Mouse (Mus musculus): ENCODE measurements around the gene Anks1.

Gene Anks1

GRCm38 (mm10) chr17:27997212-27997611, 88.1 kb downstream of the Anks1 start:
- peak; percentile 82 for DNase-seq (ENCODE audit: low read depth)

- DNase-seq (ENCODE audit: low read depth), result peak; percentile 39
Observed at GRCm38 (mm10) chr17:27999683-28000273, 90.7 kb downstream of the Anks1 start.

GRCm38 (mm10) chr17:28000389-28000788, 91.3 kb downstream of the Anks1 start:
- no peak for DNase-seq (ENCODE audit: low read depth)

GRCm38 (mm10) chr17:28000851-28001250, 91.7 kb downstream of the Anks1 start:
- no peak for DNase-seq (ENCODE audit: low read depth)

- DNase-seq (ENCODE audit: low read depth), result no peak
Observed at GRCm38 (mm10) chr17:28005393-28005792, 96.3 kb downstream of the Anks1 start.

GRCm38 (mm10) chr17:28006208-28006607, 97.1 kb downstream of the Anks1 start:
- DNase-seq (ENCODE audit: low read depth), result no peak

- no peak for DNase-seq (ENCODE audit: low read depth)
Observed at GRCm38 (mm10) chr17:28006611-28007010, 97.5 kb downstream of the Anks1 start.

- DNase-seq (ENCODE audit: low read depth), result peak; percentile 72
Observed at GRCm38 (mm10) chr17:28007179-28007811, 98.2 kb downstream of the Anks1 start.

GRCm38 (mm10) chr17:28007857-28008564, 98.9 kb downstream of the Anks1 start:
- DNase-seq (ENCODE audit: low read depth), result peak; percentile 61

GRCm38 (mm10) chr17:28008565-28008981, 99.5 kb downstream of the Anks1 start:
- DNase-seq (ENCODE audit: low read depth), result no peak

GRCm38 (mm10) chr17:28009066-28009715, 100.1 kb downstream of the Anks1 start:
- no peak for DNase-seq (ENCODE audit: low read depth)

GRCm38 (mm10) chr17:28009716-28010114, 100.6 kb downstream of the Anks1 start:
- no peak for DNase-seq (ENCODE audit: low read depth)

GRCm38 (mm10) chr17:28010925-28011324, 101.8 kb downstream of the Anks1 start:
- DNase-seq (ENCODE audit: low read depth), result no peak

GRCm38 (mm10) chr17:28012851-28013250, 103.7 kb downstream of the Anks1 start:
- no peak for DNase-seq (ENCODE audit: low read depth)

GRCm38 (mm10) chr17:28013259-28013875, 104.3 kb downstream of the Anks1 start:
- DNase-seq (ENCODE audit: low read depth), result peak; percentile 94

- no peak for DNase-seq (ENCODE audit: low read depth)
Observed at GRCm38 (mm10) chr17:28014449-28014848, 105.3 kb downstream of the Anks1 start.

- peak; percentile 79 for DNase-seq (ENCODE audit: low read depth)
Observed at GRCm38 (mm10) chr17:28015068-28015730, 106.1 kb downstream of the Anks1 start.

- no peak for DNase-seq (ENCODE audit: low read depth)
Observed at GRCm38 (mm10) chr17:28016056-28016797, 107.1 kb downstream of the Anks1 start.

GRCm38 (mm10) chr17:28018344-28018743, 109.2 kb downstream of the Anks1 start:
- no peak for DNase-seq (ENCODE audit: low read depth)

- DNase-seq (ENCODE audit: low read depth), result no peak
Observed at GRCm38 (mm10) chr17:28018776-28019175, 109.7 kb downstream of the Anks1 start.

Measured in naive thymus-derived CD4-positive, alpha-beta T cell, adult 2 months (primary cell).